Mouse (Mus musculus) layer of hippocampus, adult 18-20 months (tissue): ENCODE measurements around the gene Gm7534. TPM values are rescaled to one million over a fixed set of nuclear protein-coding genes. Genes with fewer than 3 reads are reported as not detected.

Experiments used
- DNase-seq, 2 experiments: peaks; one replicate each; pipeline ENCODE4 v3.0.0; 2022; ENCODE audit warnings: low spot score in 2 of 2
- total RNA-seq, 2 experiments: library from RNA; stranded (reverse); gene quantifications; 2 replicates each; pipeline ENCODE4 v1.2.3; 2021

The Gm7534 gene
- total RNA-seq, 2 experiments from 2014 or later, result not detected

- no peak for DNase-seq
Observed at GRCm38 (mm10) chr4:134203340-134203896, 614 bp upstream of the Gm7534 start.

- DNase-seq, result no peak
Observed at GRCm38 (mm10) chr4:134199371-134199770, 3.4 kb downstream of the Gm7534 start.

GRCm38 (mm10) chr4:134186268-134186667, 16.5 kb downstream of the Gm7534 start:
- peak in 1 of 2 experiments; percentile 3 for DNase-seq

GRCm38 (mm10) chr4:134185569-134185968, 17.2 kb downstream of the Gm7534 start:
- DNase-seq, result no peak

GRCm38 (mm10) chr4:134183711-134184110, 19.1 kb downstream of the Gm7534 start:
- peak in 1 of 2 experiments; percentile 11 for DNase-seq

GRCm38 (mm10) chr4:134181825-134182224, 21.0 kb downstream of the Gm7534 start:
- no peak for DNase-seq

GRCm38 (mm10) chr4:134181112-134181511, 21.7 kb downstream of the Gm7534 start:
- no peak for DNase-seq

- peak in 1 of 2 experiments; percentile 44 for DNase-seq
Observed at GRCm38 (mm10) chr4:134172391-134172790, 30.4 kb downstream of the Gm7534 start.

GRCm38 (mm10) chr4:134166906-134167305, 35.9 kb downstream of the Gm7534 start:
- DNase-seq, result no peak

- no peak for DNase-seq
Observed at GRCm38 (mm10) chr4:134165548-134166465, 37.0 kb downstream of the Gm7534 start.

GRCm38 (mm10) chr4:134165024-134165423, 37.8 kb downstream of the Gm7534 start:
- DNase-seq, result no peak

- no peak for DNase-seq
Observed at GRCm38 (mm10) chr4:134164591-134164990, 38.2 kb downstream of the Gm7534 start.

GRCm38 (mm10) chr4:134160071-134160470, 42.7 kb downstream of the Gm7534 start:
- peak; percentile 23 to 30 for DNase-seq

- DNase-seq, result no peak
Observed at GRCm38 (mm10) chr4:134158774-134159173, 44.0 kb downstream of the Gm7534 start.

- DNase-seq, result no peak
Observed at GRCm38 (mm10) chr4:134157558-134157957, 45.2 kb downstream of the Gm7534 start.

- peak in 1 of 2 experiments; percentile 46 for DNase-seq
Observed at GRCm38 (mm10) chr4:134156744-134157143, 46.1 kb downstream of the Gm7534 start.

- no peak for DNase-seq
Observed at GRCm38 (mm10) chr4:134155961-134156465, 46.8 kb downstream of the Gm7534 start.

- no peak for DNase-seq
Observed at GRCm38 (mm10) chr4:134155531-134155930, 47.3 kb downstream of the Gm7534 start.

- DNase-seq, result no peak
Observed at GRCm38 (mm10) chr4:134154354-134154753, 48.5 kb downstream of the Gm7534 start.

GRCm38 (mm10) chr4:134153656-134154055, 49.1 kb downstream of the Gm7534 start:
- no peak for DNase-seq

GRCm38 (mm10) chr4:134152112-134152511, 50.7 kb downstream of the Gm7534 start:
- DNase-seq, result no peak

- DNase-seq, result no peak
Observed at GRCm38 (mm10) chr4:134149389-134149788, 53.4 kb downstream of the Gm7534 start.
